Mouse (Mus musculus): Measurements from ENCODE around the gene Cers2.

Gene Cers2

GRCm38 (mm10) chr3:95289419-95289818 lies 25.2 kb upstream of the Cers2 start:
- DNase-seq (ENCODE audit: low spot score in 2 of 2): no peak

GRCm38 (mm10) chr3:95290156-95290555 lies 24.4 kb upstream of the Cers2 start:
- no peak for DNase-seq (ENCODE audit: low spot score in 2 of 2)

GRCm38 (mm10) chr3:95291041-95291440 lies 23.6 kb upstream of the Cers2 start:
- DNase-seq (ENCODE audit: low spot score in 2 of 2): no peak

- no peak for DNase-seq (ENCODE audit: low spot score in 2 of 2)
These were observed 21.7 kb upstream of the Cers2 start for GRCm38 (mm10) chr3:95292899-95293298.

GRCm38 (mm10) chr3:95293537-95293936 lies 21.1 kb upstream of the Cers2 start:
- DNase-seq (ENCODE audit: low spot score in 2 of 2): no peak

GRCm38 (mm10) chr3:95294316-95294715 lies 20.3 kb upstream of the Cers2 start:
- DNase-seq (ENCODE audit: low spot score in 2 of 2): no peak

- DNase-seq (ENCODE audit: low spot score in 2 of 2): no peak
These were observed 19.9 kb upstream of the Cers2 start for GRCm38 (mm10) chr3:95294718-95295117.

GRCm38 (mm10) chr3:95295321-95296102 lies 19.1 kb upstream of the Cers2 start:
- DNase-seq (ENCODE audit: low spot score in 2 of 2): no peak

- no peak for DNase-seq (ENCODE audit: low spot score in 2 of 2)
These were observed 18.5 kb upstream of the Cers2 start for GRCm38 (mm10) chr3:95296103-95296469.

- no peak for DNase-seq (ENCODE audit: low spot score in 2 of 2)
These were observed 16.6 kb upstream of the Cers2 start for GRCm38 (mm10) chr3:95298018-95298417.

GRCm38 (mm10) chr3:95301204-95301796 lies 13.3 kb upstream of the Cers2 start:
- DNase-seq (ENCODE audit: low spot score in 2 of 2): no peak

GRCm38 (mm10) chr3:95306244-95306643 lies 8.3 kb upstream of the Cers2 start:
- no peak for DNase-seq (ENCODE audit: low spot score in 2 of 2)

GRCm38 (mm10) chr3:95307100-95307499 lies 7.5 kb upstream of the Cers2 start, which contains the start of gene Anxa9:
TSS of gene Anxa9 (minus strand) at chr3:95307176.
- DNase-seq (ENCODE audit: low spot score in 2 of 2): no peak

GRCm38 (mm10) chr3:95310496-95310895 lies 4.1 kb upstream of the Cers2 start:
- DNase-seq (ENCODE audit: low spot score in 2 of 2): no peak

GRCm38 (mm10) chr3:95310968-95311882 lies 3.4 kb upstream of the Cers2 start:
- no peak for DNase-seq (ENCODE audit: low spot score in 2 of 2)

- peak in 1 of 2 experiments; percentile 72 for DNase-seq (ENCODE audit: low spot score in 2 of 2)
These were observed 2.0 kb upstream of the Cers2 start for GRCm38 (mm10) chr3:95312623-95313022.

GRCm38 (mm10) chr3:95313476-95313875 lies 1.1 kb upstream of the Cers2 start:
- no peak for DNase-seq (ENCODE audit: low spot score in 2 of 2)

GRCm38 (mm10) chr3:95314075-95314474 lies 516 bp upstream of the Cers2 start:
- no peak for DNase-seq (ENCODE audit: low spot score in 2 of 2)

GRCm38 (mm10) chr3:95315094-95315843 lies 678 bp downstream of the Cers2 start:
- DNase-seq (ENCODE audit: low spot score in 2 of 2): peak; percentile 89 to 92

- no peak for DNase-seq (ENCODE audit: low spot score in 2 of 2)
These were observed 1.4 kb downstream of the Cers2 start for GRCm38 (mm10) chr3:95315844-95316550.

All from urinary bladder, adult 18-20 months (tissue).